ENCODE assay signal across 19 mouse cellular contexts in the genomic region with DNA sequence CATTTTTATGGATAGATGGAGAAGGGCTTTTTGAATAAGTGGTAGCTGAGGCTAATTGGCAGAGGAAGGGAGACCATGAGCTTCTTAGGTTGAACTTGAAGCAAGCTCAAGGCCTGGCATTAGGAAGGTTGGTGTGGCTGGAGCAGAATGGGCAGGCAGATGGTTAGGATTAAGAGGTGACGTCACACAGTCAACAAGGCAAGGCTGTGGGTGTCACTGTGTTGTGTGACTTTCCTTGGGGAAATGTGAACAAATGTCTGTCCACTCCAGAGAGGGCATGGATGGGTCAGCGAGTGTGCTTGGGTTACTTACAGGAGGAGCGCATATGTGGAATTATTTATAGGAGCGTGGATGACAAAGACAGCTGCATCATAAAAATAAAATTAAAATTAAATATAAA. TPM values are rescaled to one million over a fixed set of nuclear protein-coding genes. Genes with fewer than 3 reads are reported as not detected.
"Had no signal": no experiment of that assay in that cellular context is flagged by ENCODE, and none has a peak within 500 bp of the region (broad histone marks: within the 10 kb centered on the region; RNA-seq: fewer than 3 reads in every experiment).

No protein-coding gene starts in this region.

- H3K4me2 ChIP-seq: lung, embryonic 14.5 days; midbrain, embryonic 12.5 days; neural tube, embryonic 13.5 days; neural tube, embryonic 15.5 days had no signal

- DNase-seq: lung, adult 18-20 months; lung, embryonic 14.5 days; lung, postnatal 10 days; lung, postnatal 4 days; midbrain, embryonic 14.5 days; right cerebral cortex, adult 18-20 months; right cerebral cortex, postnatal 25 days; right cerebral cortex, postnatal 4 days; spleen, adult 18-20 months; thymus, adult 18-20 months; thymus, postnatal 14 days; thymus, postnatal 36 days had no signal

- H3K27ac ChIP-seq: midbrain, embryonic 12.5 days; neural tube, embryonic 13.5 days had no signal

- H3K9ac ChIP-seq: lung, embryonic 14.5 days; midbrain, embryonic 12.5 days; neural tube, embryonic 13.5 days; neural tube, embryonic 15.5 days had no signal

- H3K27me3 ChIP-seq: midbrain, embryonic 12.5 days; neural tube, embryonic 13.5 days; neural tube, embryonic 15.5 days had no signal

- H3K36me3 ChIP-seq: midbrain, embryonic 12.5 days; neural tube, embryonic 13.5 days; neural tube, embryonic 15.5 days had no signal

- H3K4me3 ChIP-seq: midbrain, embryonic 12.5 days; myocyte; neural tube, embryonic 13.5 days; neural tube, embryonic 15.5 days had no signal

- H3K9me3 ChIP-seq: midbrain, embryonic 12.5 days; neural tube, embryonic 13.5 days; neural tube, embryonic 15.5 days had no signal

- ATAC-seq: midbrain, embryonic 16.5 days had no signal

RNA-seq across cellular contexts. Expression of gene Pamr1, which starts 50.7 kb away (rescaled TPM):
- total RNA-seq: megakaryocyte, adult 5-6 weeks; megakaryocyte-erythroid progenitor cell, adult 5-6 weeks had no signal
- polyA plus RNA-seq: myocyte had no signal

RNA-seq across cellular contexts. Expression of gene Slc1a2, which starts 57.9 kb away (rescaled TPM):
- total RNA-seq: megakaryocyte-erythroid progenitor cell, adult 5-6 weeks had no signal
